Mouse (Mus musculus): ENCODE measurements around the gene Mgarp. TPM values are rescaled to one million over a fixed set of nuclear protein-coding genes. Genes with fewer than 3 reads are reported as not detected.

Gene Mgarp
- total and polyA plus RNA-seq, 3 experiments: 0.65 to 5.2 TPM; not detected in 1

DNA sequence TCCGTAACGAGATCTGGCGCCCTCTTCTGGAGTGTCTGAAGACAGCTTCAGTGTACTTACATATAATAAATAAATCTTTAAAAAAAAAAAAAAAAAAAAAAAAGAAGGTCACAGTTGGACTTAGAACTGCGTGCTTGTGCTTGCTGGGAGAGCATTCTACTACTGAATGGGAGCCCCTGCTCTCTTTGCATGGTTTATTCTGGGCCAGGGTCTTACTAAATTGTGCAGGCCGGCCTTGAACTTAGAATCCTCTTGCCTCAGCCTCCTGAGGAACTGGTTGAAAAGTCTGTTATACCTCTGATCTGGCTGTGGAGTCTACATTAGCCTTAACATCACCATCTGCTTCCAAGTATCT is 15.9 kb downstream of the Mgarp start:
- Histone ChIP-seq H3K27me3 (ENCODE audit: control insufficient read depth in 1 of 2, insufficient read depth in 2 of 2, low read length in 2 of 2) (no peaks in the 10 kb centered on the region), H3K27ac (ENCODE audit: control insufficient read depth, low read depth, low read length) (no peak overlapping the region), H3K9me3 (replicated peaks; ENCODE audit: insufficient read depth, low read length) (no peaks in the 10 kb centered on the region), H3K79me2 (ENCODE audit: control insufficient read depth, insufficient read depth, low read length, poor library complexity) (no peaks in the 10 kb centered on the region), H3K36me3 (ENCODE audit: control insufficient read depth in 1 of 2, insufficient read depth in 2 of 2, low read length in 2 of 2) (peaks cover 0 to 9% of the 10 kb centered on the region in 2 experiments; a peak in 2 of 4 replicates), H3K4me1 (ENCODE audit: control insufficient read depth in 1 of 2, insufficient read depth in 2 of 2, low read length in 2 of 2) (peaks cover 2 to 20% of the 10 kb centered on the region in 2 experiments), H3K4me3 (ENCODE audit: control insufficient read depth in 1 of 2, insufficient read depth in 1 of 2, low read depth in 2 of 2, low read length in 2 of 2) (no peak overlapping the region), H3K9ac (ENCODE audit: control insufficient read depth, low read depth, low read length, poor library complexity, severe bottlenecking) (no peak overlapping the region)
- TF ChIP-seq MYC (IDR thresholded peaks at IDR 0.05; ENCODE audit: low read depth, low read length) (no peak), MAX (IDR thresholded peaks at IDR 0.05; ENCODE audit: low read length) (no peak), CTCF (IDR thresholded peaks at IDR 0.05 in 2 of 3, conservative IDR thresholded peaks at IDR 0.05 in 1 of 3; ENCODE audit: control insufficient read depth in 1 of 3, insufficient read depth in 1 of 3, low read depth in 2 of 3, low read length in 3 of 3, poor library complexity in 1 of 3, severe bottlenecking in 1 of 3) (0 out of 6 replicates have a peak, but pooled peaks of 1 of the 3 experiments have one; percentile 2), ZNF384 (IDR thresholded peaks at IDR 0.05; ENCODE audit: low read depth, low read length) (peak; percentile 90), TBP (IDR thresholded peaks at IDR 0.05; ENCODE audit: low read depth, low read length) (peak; percentile 89)
- DNase-seq (ENCODE audit: low read depth, low spot score): peak; percentile 67

DNA sequence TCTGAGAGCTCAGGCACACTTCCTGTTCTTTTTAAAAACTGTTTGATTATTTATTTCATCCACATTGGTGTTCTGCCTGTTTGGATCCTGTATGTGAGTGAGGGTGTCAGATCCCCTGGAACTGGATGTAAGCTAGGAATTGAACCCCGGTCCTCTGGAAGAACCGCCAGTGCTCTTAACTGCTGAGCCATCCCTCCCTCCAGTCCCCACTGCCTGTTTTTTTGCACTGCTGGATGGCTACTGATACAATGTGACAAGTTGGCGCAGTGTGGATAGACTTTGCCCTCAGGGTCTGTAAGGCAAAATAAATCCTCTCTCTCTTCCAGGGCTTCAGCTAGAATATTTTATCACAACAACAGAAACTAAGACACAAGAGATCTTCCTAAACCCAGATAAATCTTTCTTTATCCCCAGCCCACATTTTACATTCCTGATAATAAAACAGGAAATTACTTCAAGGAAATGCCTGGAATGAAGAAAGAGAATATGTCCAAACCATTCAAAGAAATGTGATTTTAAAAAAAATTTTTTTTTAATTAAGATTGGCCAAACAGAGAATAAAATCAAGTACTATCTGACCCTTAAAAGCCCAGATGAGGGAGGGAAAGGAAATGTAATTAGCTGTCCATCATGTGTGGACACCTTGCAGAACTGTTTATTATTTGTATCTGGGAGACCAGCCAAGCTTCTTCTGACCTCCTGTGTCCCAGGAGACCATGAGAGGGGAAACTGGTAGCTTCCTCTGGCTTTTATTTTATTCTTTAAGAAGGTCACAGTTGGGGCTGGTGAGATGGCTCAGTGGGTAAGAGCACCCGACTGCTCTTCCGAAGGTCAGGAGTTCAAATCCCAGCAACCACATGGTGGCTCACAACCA is 16.5 kb downstream of the Mgarp start:
- Histone ChIP-seq H3K79me2 (ENCODE audit: control insufficient read depth, insufficient read depth, low read length, poor library complexity) (no peaks in the 10 kb centered on the region), H3K9me3 (replicated peaks; ENCODE audit: insufficient read depth, low read length) (no peaks in the 10 kb centered on the region), H3K27me3 (ENCODE audit: control insufficient read depth in 1 of 2, insufficient read depth in 2 of 2, low read length in 2 of 2) (no peaks in the 10 kb centered on the region), H3K4me3 (ENCODE audit: control insufficient read depth in 1 of 2, insufficient read depth in 1 of 2, low read depth in 2 of 2, low read length in 2 of 2) (no peak overlapping the region), H3K4me1 (ENCODE audit: control insufficient read depth in 1 of 2, insufficient read depth in 2 of 2, low read length in 2 of 2) (peaks cover 2 to 20% of the 10 kb centered on the region in 2 experiments), H3K27ac (ENCODE audit: control insufficient read depth, low read depth, low read length) (peak overlapping the region; percentile 2; the same call in 1 of the 2 replicates), H3K9ac (ENCODE audit: control insufficient read depth, low read depth, low read length, poor library complexity, severe bottlenecking) (peak overlapping the region; percentile 24; the same call in 1 of the 2 replicates), H3K36me3 (ENCODE audit: control insufficient read depth in 1 of 2, insufficient read depth in 2 of 2, low read length in 2 of 2) (peaks cover 0 to 9% of the 10 kb centered on the region in 2 experiments; a peak in 2 of 4 replicates)
- DNase-seq (ENCODE audit: low read depth, low spot score): peak; percentile 53
- TF ChIP-seq GATA1 (IDR thresholded peaks at IDR 0.05; ENCODE audit: low read depth, low read length) (no peak), NRF1 (IDR thresholded peaks at IDR 0.05; ENCODE audit: insufficient read depth, low read depth, low read length, poor library complexity, severe bottlenecking) (no peak), ELF1 (IDR thresholded peaks at IDR 0.05; ENCODE audit: low read depth, low read length) (no peak), MAFK (IDR thresholded peaks at IDR 0.05; ENCODE audit: borderline replicate concordance, low read depth, low read length) (no peak), POLR2AphosphoS2 (IDR thresholded peaks at IDR 0.05; ENCODE audit: low read length) (no peak), EP300 (IDR thresholded peaks at IDR 0.05; ENCODE audit: low read depth in 1 of 2, low read length in 2 of 2) (no peak), RCOR1 (IDR thresholded peaks at IDR 0.05; ENCODE audit: low read depth, low read length) (no peak), TAL1 (IDR thresholded peaks at IDR 0.05; ENCODE audit: low read length) (0 out of 2 replicates have a peak, but pooled peaks have one; percentile 15), CTCF (IDR thresholded peaks at IDR 0.05 in 2 of 3, conservative IDR thresholded peaks at IDR 0.05 in 1 of 3; ENCODE audit: control insufficient read depth in 1 of 3, insufficient read depth in 1 of 3, low read depth in 2 of 3, low read length in 3 of 3, poor library complexity in 1 of 3, severe bottlenecking in 1 of 3) (0 out of 6 replicates have a peak, but pooled peaks of 1 of the 3 experiments have one; percentile 4), GABPA (IDR thresholded peaks at IDR 0.05; ENCODE audit: low read depth, low read length) (no peak), SMC3 (IDR thresholded peaks at IDR 0.05; ENCODE audit: low read depth, low read length) (no peak), TBP (IDR thresholded peaks at IDR 0.05; ENCODE audit: low read depth, low read length) (peak; percentile 95)

Measured in MEL (cell line).